Mouse (Mus musculus) gonadal fat pad, adult 2 months (tissue): ENCODE data around the gene Lefty1. TPM values are rescaled to one million over a fixed set of nuclear protein-coding genes. Genes with fewer than 3 reads are reported as not detected.
"Not testable (repeated sequence)": the region's sequence is repeated elsewhere in the genome, so short reads cannot be mapped to it uniquely, and the experiment has no call there.

ENCODE experiments used
- DNase-seq: peaks from one replicate; pipeline ENCODE4 v3.0.0-alpha.2; 2012; ENCODE audit warnings: low read depth
- polyA plus RNA-seq: library from polyadenylated mRNA; depleted of rRNA; stranded (reverse); fragments of >200 nt; gene quantifications from 2 replicates; pipeline ENCODE4 v1.2.3, GENCODE M21; 2012; rRNA removed

The Lefty1 gene
- polyA plus RNA-seq, 1 experiment, result 5.7 TPM

- DNase-seq, result no peak
These were observed 21.6 kb downstream of the Lefty1 start for GRCm38 (mm10) chr1:180956401-180956800.

- no peak for DNase-seq
These were observed 22.2 kb downstream of the Lefty1 start for GRCm38 (mm10) chr1:180956973-180957381.

GRCm38 (mm10) chr1:180957989-180958388 lies 23.2 kb downstream of the Lefty1 start:
- DNase-seq, result no peak

DNA sequence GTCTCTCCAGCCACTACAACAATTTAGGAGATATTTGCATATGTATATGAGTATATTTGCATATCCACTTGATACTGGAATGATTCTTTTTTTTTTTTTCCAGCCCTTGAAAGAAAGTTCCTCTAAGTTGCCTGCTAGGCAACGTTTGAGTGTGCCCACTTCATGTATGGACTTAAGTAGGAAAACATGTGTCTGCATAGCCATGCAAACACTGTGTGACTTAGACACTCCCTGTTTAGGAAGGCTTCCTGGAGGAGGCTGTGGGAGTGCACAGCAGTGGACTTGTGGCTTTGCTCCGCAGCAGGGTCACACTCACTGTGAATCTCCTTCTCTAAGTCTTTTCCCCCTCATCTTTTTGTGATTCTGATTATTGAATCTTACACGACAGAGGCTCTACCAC lies 24.0 kb downstream of the Lefty1 start:
- no peak for DNase-seq

GRCm38 (mm10) chr1:180965786-180966185 lies 31.0 kb downstream of the Lefty1 start:
- no peak for DNase-seq

- DNase-seq, result no peak
These were observed 31.7 kb downstream of the Lefty1 start for GRCm38 (mm10) chr1:180966542-180966941.

DNA sequence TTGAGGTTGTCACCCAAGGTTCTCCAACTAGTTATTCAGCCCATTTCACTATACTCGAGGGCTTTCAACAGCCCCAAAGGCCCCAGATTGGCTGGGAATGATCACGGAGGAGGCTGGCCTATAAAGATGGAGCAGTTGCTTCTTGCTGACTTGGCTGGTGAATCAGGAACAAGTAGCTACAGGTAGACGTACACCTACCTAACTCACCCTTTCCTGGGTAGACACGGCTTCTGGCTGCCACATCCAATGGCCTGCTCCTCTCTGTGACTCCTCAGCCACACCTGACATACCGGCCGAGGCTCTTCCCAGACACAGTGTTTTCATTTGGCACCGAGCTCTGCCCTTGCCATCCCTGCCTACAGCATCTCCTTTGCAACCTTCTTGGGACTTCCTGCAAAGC lies 32.4 kb downstream of the Lefty1 start:
- peak; percentile 84 for DNase-seq

DNA sequence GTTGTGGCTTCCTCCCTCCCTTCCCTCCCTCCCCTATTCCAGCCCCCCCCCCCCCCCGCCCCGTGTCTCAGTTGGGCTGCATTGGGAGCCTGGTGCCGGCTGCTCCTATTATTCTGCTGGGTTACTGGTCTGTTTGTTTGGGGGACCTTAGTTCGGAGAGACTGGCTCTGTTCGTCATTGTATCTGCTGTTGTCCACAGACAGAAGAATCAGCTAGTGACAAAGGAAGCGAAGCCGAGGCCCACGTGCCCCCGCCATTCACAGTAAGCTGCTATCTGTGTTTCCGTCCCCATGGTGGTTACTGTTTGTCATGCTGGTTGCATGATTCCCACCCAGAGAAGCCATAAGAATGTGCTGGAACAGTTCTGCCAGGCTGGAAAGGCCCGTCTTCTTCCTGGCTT lies 38.1 kb downstream of the Lefty1 start:
- no peak for DNase-seq

GRCm38 (mm10) chr1:180974126-180974746 lies 39.4 kb downstream of the Lefty1 start:
- no peak for DNase-seq

DNA sequence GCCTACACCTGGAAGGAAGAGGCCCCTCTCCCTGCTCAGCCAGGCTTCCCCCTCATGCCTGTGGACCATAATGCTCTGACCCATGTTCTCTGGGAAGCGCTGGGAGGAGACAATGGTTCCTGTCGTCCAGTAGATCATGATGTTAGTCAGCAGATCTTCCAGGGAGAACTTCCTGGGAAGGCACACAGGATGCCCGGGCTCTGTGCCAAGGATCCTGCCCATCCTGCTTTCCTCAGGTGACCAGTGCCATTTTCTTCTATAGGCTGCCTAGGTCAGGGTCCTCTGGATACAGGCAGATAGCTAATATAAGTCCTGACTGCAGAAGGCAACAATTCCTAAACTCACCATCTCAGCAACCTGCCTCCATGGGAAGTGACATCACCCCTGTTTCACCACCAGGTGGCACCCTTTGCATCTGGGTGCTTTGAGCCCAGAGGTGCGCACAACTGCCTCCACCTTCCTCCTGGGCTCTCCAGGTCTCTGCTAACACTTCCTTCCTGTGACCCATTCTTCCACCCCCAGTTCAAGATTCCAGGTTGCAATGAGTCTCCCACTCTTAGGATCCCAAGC lies 41.4 kb downstream of the Lefty1 start:
- no peak for DNase-seq

GRCm38 (mm10) chr1:180979484-180980251 lies 44.8 kb downstream of the Lefty1 start:
- no peak for DNase-seq

- no peak for DNase-seq
These were observed 45.6 kb downstream of the Lefty1 start for GRCm38 (mm10) chr1:180980464-180980863.

GRCm38 (mm10) chr1:180981298-180982046 lies 46.6 kb downstream of the Lefty1 start:
- not testable (repeated sequence) for DNase-seq

DNA sequence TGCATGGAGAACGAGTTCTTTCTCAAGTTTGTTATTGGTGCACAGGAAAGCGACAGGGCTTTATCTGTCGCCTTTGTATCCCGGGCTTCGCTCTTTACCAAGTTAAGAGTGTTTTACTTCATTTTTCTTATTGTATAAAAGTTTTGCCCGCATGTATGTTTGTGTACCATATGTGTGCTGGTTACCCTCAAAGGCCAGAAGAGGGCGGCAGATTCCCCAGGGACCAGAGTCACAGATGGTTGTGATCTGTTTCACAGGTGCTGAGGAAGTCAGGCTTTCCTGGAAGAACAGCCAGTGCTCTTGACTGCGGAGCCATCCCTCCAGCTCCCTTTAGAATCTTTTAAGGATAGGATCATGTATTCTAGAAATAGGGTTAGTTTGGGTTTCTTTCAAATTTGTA lies 51.9 kb downstream of the Lefty1 start:
- DNase-seq, result no peak

DNA sequence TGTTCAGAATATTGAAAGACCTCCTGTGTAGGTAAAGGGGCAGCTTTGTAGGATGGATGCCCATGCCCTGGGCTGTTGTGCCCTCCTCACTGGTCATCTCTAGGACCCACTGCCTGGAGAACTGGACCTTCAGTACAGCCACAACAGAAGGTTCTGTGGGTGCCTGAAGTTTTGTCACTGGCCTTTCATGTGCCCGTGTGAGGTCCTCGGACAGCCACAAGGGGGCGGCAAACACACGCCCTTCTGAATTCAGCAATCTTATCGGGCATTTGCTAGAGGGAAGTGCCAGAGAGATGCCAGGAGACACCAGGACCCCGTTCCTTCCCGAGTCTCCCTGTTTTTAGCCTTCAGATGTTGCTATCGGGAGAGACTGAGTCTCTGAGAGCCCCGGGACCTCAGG lies 52.9 kb downstream of the Lefty1 start:
- no peak for DNase-seq

Other genes with a start within 250 kb of the Lefty1 start
- not detected in 2 replicates for gene Mixl1, start 238.0 kb upstream of the Lefty1 start, polyA plus RNA-seq
- 19.2 and 22.4 TPM in 2 replicates for gene Acbd3, start 209.0 kb upstream of the Lefty1 start, polyA plus RNA-seq
- gene H3f3a, start 121.1 kb upstream of the Lefty1 start, polyA plus RNA-seq, result 399 and 407 TPM in 2 replicates
- gene Sde2, start 83.9 kb upstream of the Lefty1 start, polyA plus RNA-seq, result 11.2 and 12.7 TPM in 2 replicates
- 0.19 and 0.41 TPM in 2 replicates for gene Lefty2, start 41.9 kb upstream of the Lefty1 start, polyA plus RNA-seq
- 54.8 and 58.5 TPM in 2 replicates for gene Pycr2, start 30.7 kb upstream of the Lefty1 start, polyA plus RNA-seq
- gene Tmem63a, start 7.3 kb downstream of the Lefty1 start, polyA plus RNA-seq, result 41.3 and 41.7 TPM in 2 replicates
- 57.6 and 57.7 TPM in 2 replicates for gene Ephx1, start 85.9 kb downstream of the Lefty1 start, polyA plus RNA-seq
- gene 9130409I23Rik, start 116.2 kb downstream of the Lefty1 start, polyA plus RNA-seq, result not detected in 2 replicates
- gene Nvl, start 209.2 kb downstream of the Lefty1 start, polyA plus RNA-seq, result 9.4 and 13.2 TPM in 2 replicates
- gene Cnih4, start 209.7 kb downstream of the Lefty1 start, polyA plus RNA-seq, result 14.7 and 17.2 TPM in 2 replicates